Mouse (Mus musculus) R1 (cell line): ENCODE data around the gene Paqr9.

ENCODE experiments used
- DNase-seq: peaks from one replicate; pipeline ENCODE4 v3.0.0-alpha.2; 2018; ENCODE audit warnings: low read depth, low spot score

Paqr9 gene

GRCm38 (mm10) chr9:95544598-95544997 lies 14.9 kb upstream of the Paqr9 start:
- no peak for DNase-seq

GRCm38 (mm10) chr9:95546679-95547078 lies 12.8 kb upstream of the Paqr9 start:
- no peak for DNase-seq

- DNase-seq, result no peak
Measured at GRCm38 (mm10) chr9:95549626-95550411, 9.6 kb upstream of the Paqr9 start.

- DNase-seq, result no peak
Measured at GRCm38 (mm10) chr9:95550856-95551774, 8.3 kb upstream of the Paqr9 start.

GRCm38 (mm10) chr9:95552175-95552705 lies 7.2 kb upstream of the Paqr9 start:
- DNase-seq, result no peak

- no peak for DNase-seq
Measured at GRCm38 (mm10) chr9:95554231-95555221, 4.9 kb upstream of the Paqr9 start.

- no peak for DNase-seq
Measured at GRCm38 (mm10) chr9:95555233-95555740, 4.2 kb upstream of the Paqr9 start.

- no peak for DNase-seq
Measured at GRCm38 (mm10) chr9:95556067-95556512, 3.4 kb upstream of the Paqr9 start.

GRCm38 (mm10) chr9:95557722-95558121 lies 1.7 kb upstream of the Paqr9 start:
- DNase-seq, result no peak

GRCm38 (mm10) chr9:95558726-95559058 lies 765 bp upstream of the Paqr9 start:
- DNase-seq, result peak; percentile 46

- DNase-seq, result peak; percentile 69
Measured at GRCm38 (mm10) chr9:95559936-95560735, 679 bp downstream of the Paqr9 start.

- no peak for DNase-seq
Measured at GRCm38 (mm10) chr9:95564047-95564446, 4.6 kb downstream of the Paqr9 start.

GRCm38 (mm10) chr9:95566394-95566793 lies 6.9 kb downstream of the Paqr9 start:
- DNase-seq, result no peak

GRCm38 (mm10) chr9:95566931-95567330 lies 7.5 kb downstream of the Paqr9 start:
- DNase-seq, result peak; percentile 67

- DNase-seq, result peak; percentile 38
Measured at GRCm38 (mm10) chr9:95569249-95569648, 9.8 kb downstream of the Paqr9 start.

- DNase-seq, result no peak
Measured at GRCm38 (mm10) chr9:95569966-95570365, 10.5 kb downstream of the Paqr9 start.

- no peak for DNase-seq
Measured at GRCm38 (mm10) chr9:95570604-95571003, 11.1 kb downstream of the Paqr9 start.

- no peak for DNase-seq
Measured at GRCm38 (mm10) chr9:95571494-95571893, 12.0 kb downstream of the Paqr9 start.

- no peak for DNase-seq
Measured at GRCm38 (mm10) chr9:95572558-95572957, 13.1 kb downstream of the Paqr9 start.

- DNase-seq, result no peak
Measured at GRCm38 (mm10) chr9:95574116-95574515, 14.7 kb downstream of the Paqr9 start.
